Mouse (Mus musculus) c-Kit-positive CD71-positive TER-119-positive erythroid progenitor cells, embryonic 14.5 days (primary cell): ENCODE results near the gene Igfbp2.

Experiments used
- DNase-seq: peaks from one replicate; pipeline ENCODE4 v3.0.0-alpha.2; 2013; ENCODE audit warnings: low spot score

Igfbp2 gene

DNA sequence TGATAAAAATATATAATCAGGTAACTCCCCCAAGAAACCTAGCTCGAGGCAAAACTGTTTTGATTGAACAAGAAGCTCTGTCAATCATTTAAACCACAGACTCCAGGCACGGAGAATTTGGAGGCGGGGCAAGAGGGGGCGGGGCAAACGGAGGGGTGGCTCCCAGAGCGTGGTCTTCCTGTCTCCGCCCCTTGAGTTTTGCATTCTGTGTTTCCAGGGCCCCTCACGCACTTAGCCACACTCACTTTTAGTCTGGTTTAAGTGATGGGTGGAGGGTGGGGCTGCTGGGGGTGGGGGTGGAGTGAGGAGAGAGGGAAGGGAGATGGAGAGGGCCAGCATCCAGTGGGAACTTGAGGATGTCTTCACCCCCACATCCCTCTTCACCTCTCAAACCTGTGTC is 48.2 kb downstream of the Igfbp2 start:
- DNase-seq: no peak

DNA sequence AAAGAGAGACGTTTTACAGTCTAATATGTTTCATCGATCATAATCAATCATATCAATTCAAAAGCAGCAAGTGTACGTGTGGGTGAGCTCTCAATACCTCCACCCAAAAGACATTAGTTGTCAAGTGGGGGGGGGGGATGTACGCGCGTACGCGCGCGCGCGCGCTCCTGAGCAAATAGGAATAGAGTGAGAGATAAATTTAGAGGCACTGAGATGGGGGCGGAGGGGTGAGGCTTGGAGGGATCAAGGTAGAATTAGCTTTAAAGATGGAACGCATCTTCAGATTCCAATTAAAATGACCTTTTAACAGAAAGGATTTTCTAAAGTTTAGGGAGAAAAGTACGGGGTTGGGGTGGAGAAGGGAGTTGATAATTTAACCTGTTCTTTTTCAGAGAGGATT is 48.8 kb downstream of the Igfbp2 start:
- no peak for DNase-seq

DNA sequence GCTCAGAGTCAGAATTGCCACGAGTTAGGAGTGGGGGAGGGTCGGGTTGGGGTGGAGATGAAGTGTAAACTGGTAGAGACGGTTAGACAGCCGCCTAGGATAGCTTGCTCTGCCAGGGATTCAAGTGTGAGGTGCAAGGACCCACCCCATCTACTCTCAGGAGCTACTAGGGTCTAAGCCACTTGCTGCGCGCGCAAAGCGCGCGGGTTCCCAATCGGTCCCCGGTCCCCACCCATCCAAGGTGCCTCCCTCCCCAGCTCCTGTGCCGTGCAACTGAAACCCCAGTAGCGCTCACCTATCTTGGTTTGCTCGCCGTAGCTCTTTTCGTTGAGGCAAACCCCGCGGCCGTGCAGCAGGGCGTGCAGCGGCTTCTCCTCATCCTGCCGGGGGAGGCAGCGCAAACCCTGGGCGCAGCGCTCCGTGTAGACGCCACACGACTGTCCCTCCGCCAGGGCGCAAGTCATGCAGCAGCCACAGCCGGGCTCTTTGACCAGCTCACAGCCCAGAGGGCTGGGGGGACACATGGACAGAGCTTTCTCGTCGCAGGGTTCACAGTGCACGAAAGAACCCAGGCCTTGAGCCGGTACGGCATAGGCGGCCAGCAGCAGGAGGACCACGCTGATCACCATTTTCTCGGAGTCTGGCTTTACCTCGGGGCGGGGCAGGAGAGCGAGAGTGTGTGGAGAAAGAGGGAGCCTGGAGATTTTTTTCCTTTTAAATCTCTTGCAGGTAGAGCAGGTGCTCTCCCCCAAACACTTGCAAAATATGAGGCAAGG is 49.4 kb downstream of the Igfbp2 start:
- DNase-seq: no peak

DNA sequence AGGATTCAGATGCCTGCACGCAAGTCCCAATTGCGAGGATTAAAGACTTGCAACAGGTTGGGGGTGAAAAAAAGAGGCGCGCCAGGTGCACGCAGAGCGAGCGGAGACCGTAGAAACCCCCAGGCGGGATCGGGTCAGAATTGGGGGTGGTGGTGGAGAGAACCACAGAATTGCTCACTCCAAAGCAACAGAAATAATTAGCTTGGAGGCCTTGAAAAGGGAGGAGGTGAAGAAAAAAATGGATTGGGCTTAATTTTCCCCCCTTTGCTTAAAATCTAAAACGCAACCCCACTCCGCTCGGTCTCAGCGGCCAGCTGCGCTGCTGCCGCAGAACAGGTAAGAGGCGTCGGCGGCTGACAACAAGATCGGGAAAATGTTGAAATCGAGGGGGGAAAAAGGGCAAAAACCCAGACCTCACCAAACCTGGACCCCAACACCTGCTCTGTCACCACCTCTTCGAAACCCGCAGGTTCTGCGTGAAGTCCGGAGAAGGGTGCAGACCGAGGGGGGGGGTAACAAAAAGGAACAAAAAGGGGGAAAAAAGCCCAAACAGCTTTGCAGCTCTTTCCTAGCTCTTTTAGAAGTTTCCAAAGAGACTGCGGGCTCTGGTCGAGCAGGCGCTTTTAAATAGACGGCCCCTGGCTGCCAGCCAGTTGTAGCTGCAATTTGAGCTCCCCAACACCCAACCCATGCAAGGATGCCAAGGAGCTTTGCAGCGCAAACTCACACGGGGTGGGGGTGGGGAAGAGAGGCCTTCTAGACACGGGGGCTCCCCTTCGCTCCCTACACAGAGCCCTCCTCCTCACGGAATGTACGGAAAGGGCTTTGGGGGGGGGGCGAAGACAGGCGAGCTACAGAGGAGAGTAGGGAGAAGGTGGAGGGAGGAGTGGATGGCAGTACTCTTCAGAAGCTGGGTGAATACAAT is 50.2 kb downstream of the Igfbp2 start, which contains the start of gene Igfbp5:
Igfbp5 (minus strand) TSS at position 598 of the 925 bp plus-strand sequence.
- no peak for DNase-seq

DNA sequence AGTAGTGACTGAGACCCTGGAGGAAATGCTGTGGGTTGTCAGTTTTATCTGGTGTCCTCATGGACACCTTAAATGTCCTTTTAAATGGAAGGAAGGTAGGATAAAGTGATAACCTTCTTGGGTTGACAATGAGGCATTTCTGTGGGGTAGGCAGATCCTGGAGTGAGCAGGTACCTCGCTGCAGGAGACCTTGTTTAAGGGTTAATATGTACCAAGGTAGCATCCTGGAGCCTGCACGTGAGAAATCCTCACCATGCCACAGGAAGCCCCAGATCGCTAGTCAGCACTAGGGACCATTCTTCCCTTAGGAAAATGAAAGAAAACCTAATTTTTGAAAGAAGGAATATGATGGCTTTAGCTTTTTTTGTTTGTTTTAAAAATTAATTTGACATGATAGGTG is 51.4 kb downstream of the Igfbp2 start:
- DNase-seq: no peak

DNA sequence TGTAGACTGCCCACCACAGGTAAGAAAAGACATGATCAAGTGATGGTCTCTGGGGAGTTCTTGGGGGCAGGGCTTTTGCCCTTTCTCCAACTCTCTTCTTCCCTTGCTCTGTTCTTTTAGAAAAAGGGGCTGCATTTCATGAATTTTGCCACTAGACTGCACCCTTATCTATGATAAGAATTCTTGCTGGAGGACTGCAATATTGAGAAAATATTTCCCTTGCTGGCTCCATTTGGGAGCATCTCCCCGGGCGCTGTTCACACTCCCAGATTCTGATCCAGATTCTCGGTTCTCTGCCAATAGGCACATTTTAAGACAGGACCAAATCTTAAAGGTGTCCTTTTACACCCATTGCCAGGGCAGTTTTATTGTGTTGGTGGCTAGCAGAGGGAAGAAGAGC is 51.8 kb downstream of the Igfbp2 start:
- DNase-seq: no peak

DNA sequence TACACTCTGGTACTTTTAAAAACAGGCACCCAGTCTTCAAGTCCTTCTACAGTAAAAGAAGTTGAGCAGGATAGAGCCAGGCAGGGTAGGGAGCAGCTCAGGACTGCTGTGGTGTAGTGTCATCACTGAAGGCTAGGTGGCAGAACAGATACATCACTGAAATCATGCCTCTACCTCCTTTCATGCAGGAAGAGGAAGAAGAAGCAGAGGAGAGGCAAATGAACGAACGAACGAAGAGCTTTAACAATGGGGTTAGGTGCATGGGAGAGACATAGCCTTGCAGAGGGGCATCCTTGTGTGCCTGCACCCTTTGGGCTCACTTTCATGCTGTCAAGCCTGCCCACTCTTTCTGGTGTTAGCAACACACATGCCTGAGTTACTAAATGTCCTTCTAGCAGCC is 53.6 kb downstream of the Igfbp2 start:
- DNase-seq: no peak

DNA sequence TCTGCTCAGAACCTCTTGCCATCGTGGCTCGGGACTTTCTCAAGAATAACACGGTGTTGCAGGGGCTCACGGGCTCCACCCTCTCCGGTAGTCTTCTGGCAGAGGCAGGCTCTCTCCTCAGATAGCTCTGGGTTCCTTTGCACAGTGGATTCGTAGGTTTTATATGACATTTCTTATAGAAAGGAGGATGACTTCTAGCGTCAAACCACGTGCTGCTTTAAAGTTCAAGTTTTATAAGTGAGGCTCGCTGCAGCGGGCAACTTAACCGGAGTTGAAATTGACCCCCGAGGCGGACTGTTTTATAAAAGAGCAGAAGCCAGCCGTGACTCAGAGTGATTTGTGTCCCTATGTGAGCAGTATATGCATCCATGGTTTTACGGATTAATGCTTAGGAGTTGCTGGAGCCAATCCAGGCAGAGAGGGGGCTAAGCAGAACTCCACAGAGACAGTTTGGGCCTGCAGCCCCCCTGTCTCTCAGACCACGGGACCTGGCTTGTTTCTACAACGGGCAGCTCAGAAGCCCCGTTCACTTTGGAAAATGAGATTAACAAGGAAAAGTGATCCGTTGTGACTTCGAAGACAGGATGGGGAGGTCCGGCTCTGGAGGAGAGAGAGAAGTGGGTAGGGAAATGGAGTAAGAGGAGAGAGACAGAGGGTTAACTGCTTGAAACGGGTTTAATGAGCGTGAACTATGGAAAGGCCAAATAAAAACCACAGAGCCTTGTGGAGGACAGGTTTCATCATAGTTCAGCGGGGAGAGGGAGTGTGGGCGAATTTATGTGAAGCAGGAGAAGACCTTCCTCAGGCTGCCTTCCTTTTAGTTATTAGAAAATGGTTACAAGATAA is 54.4 kb downstream of the Igfbp2 start:
- no peak for DNase-seq

DNA sequence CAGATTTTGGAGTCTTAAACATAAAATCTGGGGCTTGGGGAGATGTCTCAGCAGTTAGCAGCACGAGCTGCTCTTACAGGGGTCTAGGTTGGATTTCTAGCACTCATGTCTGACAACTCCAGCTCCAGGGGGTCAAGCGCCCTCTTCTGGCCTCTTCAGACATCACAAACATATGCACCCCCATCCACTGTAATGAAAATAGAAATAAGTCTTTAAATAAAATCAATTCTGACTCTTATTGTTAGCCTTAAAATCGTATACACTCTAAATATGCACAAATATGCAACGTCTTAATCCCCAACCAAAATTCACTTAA is 55.0 kb downstream of the Igfbp2 start:
- DNase-seq: no peak

DNA sequence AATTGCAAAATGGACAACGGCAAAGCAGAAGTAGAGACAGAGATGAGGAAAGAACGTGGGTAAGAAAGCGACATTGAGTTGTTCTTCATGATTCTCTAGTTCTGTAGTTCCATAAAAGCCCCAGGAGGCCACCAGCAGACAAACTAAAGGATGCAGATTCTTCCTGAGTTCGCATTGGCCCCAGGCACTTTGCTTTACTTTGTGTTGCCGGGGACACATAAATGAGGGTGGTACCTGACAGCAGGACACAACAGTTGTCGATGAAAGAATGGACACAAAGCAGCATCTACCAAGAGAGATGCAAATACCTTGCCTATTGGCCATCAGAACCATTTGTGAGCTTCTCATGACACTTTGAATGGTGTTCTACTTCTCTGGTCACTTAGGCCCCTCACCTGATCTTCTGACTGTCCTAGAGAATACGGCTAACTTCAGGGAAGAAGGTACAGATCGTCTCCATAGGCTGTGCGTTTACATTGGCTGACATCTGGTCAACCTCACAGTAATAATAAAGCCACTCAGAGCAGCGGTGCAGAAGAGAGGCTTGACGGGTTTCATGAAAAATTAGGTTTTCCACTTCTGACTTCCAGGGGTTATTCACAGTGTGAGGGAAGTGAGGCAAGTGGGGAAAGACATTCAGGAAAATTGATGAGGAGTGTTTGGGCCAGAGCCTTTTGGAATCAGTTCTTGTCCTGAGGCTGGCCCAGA is 61.0 kb downstream of the Igfbp2 start:
- no peak for DNase-seq

DNA sequence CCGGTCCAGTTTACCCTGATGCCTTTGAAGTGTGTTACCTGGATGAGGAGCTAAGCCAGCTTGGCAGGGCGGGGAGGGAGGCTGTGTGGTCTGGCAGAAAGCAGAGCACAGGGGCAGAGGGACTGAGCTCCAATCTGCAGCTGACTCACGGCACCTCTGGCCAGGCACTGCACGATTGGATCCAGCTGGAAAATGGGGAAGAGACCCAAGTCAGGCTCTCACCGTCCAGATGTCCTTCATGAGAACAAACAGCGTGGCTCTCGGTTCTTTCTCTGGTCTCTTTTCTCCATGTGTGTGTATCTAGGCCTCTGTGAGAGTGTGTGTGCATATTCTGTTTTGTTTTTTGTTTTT is 61.5 kb downstream of the Igfbp2 start:
- DNase-seq: no peak

DNA sequence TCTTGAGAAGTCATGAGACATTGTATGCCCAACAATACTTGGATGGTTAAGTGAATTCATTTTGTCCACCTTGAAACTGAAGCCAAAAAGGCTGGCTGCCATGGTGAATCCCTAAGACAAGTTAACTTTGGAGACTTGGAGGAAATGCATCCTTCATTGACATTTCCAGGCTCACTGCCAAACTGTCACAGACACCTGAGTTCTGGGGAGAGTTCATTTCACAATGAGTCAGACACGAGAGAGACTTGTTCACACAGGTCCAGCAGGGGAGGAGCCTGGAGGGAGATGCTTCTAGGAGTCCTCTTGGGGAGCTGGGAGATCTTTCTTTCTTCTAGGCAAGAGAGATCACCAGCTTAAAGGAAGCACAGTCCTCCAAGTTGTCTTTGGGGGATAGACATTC is 63.6 kb downstream of the Igfbp2 start:
- DNase-seq: no peak

DNA sequence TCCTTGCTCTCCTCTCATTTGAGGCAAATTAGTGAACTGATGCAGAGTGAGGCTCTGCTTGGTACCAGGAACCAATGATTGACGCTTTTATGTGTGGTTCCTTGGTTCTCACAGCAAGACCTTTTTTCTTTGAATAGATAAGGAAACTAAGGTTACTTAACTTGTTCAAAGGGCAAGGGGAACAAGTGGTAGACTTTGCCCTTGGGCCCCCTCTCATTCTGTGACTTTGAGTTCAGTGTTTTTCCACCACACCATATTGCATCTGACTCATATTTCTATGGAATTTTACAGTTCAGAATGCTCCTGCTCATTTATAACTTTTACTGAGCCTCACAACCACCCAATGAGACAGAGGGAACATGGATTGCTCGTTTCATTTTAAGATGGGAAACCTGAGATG is 71.5 kb downstream of the Igfbp2 start:
- DNase-seq: no peak
